Mouse (Mus musculus) hindbrain, embryonic 10.5 days (tissue): ENCODE data around the gene BC028528. TPM values are rescaled to one million over a fixed set of nuclear protein-coding genes. Genes with fewer than 3 reads are reported as not detected.

ENCODE experiments used
- DNase-seq: peaks from one replicate; pipeline ENCODE4 v3.0.0-alpha.2; 2017; ENCODE audit warnings: low spot score
- H3K27ac ChIP-seq: fragments of 300-500 bp; sonication (generic); 2 replicates; pipeline ENCODE4 v1.5.1; 2016; ENCODE audit warnings: mild to moderate bottlenecking, moderate library complexity
- H3K27me3 ChIP-seq: fragments of 300-500 bp; sonication (generic); 2 replicates; pipeline ENCODE4 v1.6.1; 2016; ENCODE audit warnings: mild to moderate bottlenecking; ENCODE audit not compliant: poor library complexity, insufficient read depth, severe bottlenecking
- H3K36me3 ChIP-seq: fragments of 300-500 bp; sonication (generic); 2 replicates; pipeline ENCODE4 v1.6.1; 2016; ENCODE audit warnings: mild to moderate bottlenecking, moderate library complexity
- H3K4me1 ChIP-seq: fragments of 300-500 bp; sonication (generic); replicated peaks from 2 replicates; pipeline ENCODE4 v1.6.1; 2016; ENCODE audit warnings: mild to moderate bottlenecking
- H3K4me3 ChIP-seq: fragments of 300-500 bp; sonication (generic); 2 replicates; pipeline ENCODE4 v1.5.1; 2016; ENCODE audit warnings: mild to moderate bottlenecking, moderate library complexity
- H3K9me3 ChIP-seq: fragments of 300-500 bp; sonication (generic); 2 replicates; pipeline ENCODE4 v1.6.1; 2016; ENCODE audit warnings: mild to moderate bottlenecking, moderate library complexity
- WGBS: fragments of 180-500 bp; shearing (Covaris S2); methylation state at CpG from one replicate; pipeline ENCODE4 v1.1.7; 2016; 5-methylcytosine and 5-hydroxymethylcytosine counted together
- polyA plus RNA-seq: library from polyadenylated mRNA; unstranded; fragments of >200 nt; fragmentation: Nextera tagmentation; extraction: Ambion mirVana; gene quantifications from 2 replicates; pipeline ENCODE4 v1.2.1, GENCODE M21; 2016

Gene BC028528
- polyA plus RNA-seq, 1 experiment from 2014 or later = 12.3 TPM

DNA sequence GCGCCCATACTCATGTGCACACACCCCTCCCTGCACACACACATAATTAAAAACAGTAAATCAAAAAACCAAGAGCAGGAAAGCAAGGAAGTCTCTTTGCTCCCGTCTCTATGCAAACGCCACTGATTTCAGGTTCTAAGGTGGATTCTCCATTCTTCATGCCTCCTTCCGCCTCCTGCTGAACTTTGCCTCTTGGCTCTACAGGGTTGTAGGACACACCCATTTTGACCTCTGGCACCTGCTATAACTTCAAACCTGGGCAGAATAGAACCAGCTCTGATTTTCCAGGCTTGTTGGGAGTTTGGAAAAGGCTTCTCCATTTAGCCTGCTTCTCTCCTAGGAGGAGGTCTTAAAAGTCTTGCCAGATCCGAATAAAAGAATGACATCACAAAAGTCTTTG, 7.4 kb downstream of the BC028528 start:
- no peaks in the 10 kb centered on the region for H3K36me3 ChIP-seq
- H3K4me1 ChIP-seq = peaks cover 22% of the 10 kb centered on the region
- WGBS = 86% methylated on average over 5 of the region's 5 CpGs
- no peak overlapping the region for H3K27ac ChIP-seq
- H3K9me3 ChIP-seq = no peaks in the 10 kb centered on the region
- peaks cover 3% of the 10 kb centered on the region; the same call in 1 of the 2 replicates for H3K27me3 ChIP-seq
- no peak for DNase-seq
- H3K4me3 ChIP-seq = no peak overlapping the region

DNA sequence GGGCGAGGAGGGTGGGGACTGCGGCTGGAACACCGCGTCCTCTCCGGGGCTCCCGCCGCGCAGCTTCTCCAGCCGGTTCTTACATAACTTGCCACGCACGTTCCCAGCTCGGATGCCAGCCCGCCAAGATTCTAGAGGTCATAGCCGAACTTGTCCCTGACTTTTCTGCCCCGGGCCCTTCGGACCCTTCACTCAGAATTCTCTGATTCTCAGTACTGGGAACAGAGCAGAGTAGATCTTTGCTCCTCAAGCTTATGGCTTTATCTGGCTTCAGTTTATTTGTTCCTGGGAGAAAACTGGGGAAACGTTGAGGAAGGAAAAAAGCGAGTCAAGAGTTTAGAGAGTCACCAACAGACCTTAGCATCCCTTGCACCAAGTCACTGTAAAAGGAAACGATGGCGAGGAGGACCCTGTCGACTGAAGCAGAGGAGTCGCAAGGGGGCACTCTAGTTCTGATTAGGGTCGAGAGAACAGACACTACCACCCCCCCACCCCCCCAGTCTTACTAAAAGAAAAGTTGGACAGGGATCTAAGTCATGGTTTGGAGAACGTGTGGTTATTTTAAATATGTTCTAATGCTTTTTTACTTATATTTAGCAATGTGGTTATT, 8.9 kb downstream of the BC028528 start:
- H3K27me3 ChIP-seq = peaks cover 3% of the 10 kb centered on the region; the same call in 1 of the 2 replicates
- WGBS = 2% methylated on average over 24 of the region's 24 CpGs

DNA sequence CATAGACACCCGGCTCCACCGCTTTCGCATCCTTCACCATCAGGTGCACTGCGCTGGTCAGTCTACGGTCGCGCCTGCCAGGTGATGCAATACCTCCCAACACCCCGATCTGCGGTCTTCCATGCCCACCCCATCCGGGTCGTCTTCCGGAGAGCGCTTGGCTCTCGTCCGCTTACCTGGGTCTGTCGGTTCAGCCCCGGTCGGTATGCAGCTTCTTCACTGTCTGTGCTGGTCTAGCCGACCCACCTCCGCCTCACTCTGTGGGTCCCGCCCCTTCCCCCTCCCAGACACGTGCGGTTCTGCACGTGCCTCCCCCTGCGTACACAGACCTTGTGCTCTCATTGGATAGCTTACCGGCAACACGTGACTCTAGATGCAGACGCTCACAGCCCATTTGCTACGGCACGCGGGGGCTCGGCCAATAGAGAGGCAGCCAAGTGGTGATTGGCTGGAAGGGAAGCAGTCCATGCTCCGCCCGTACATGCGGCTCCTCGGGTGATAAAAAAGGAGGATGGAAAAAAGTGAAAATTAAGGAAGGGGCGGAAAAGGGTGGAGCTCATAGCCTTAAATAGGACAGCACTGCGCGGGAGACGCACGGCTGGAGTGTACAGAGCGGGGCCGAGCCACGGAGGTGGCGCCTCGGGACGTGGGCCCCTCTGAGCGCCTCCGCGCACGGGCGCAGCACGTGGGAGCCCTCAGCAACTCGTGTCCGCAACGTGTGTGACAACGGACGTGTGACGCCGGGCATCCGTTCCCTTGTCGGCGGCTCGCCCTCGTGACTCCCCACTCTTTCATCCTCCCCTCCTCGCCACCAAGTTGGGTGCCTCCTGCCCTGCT, 9.6 kb downstream of the BC028528 start, which contains the start of gene Ciart:
Gene Ciart, minus strand, starts transcription at position 273 of the 837 bp plus-strand sequence.
- Histone ChIP-seq H3K36me3 (no peaks in the 10 kb centered on the region), H3K27ac (peak within 1 kb of the TSS; percentile 81), H3K4me1 (peaks cover 22% of the 10 kb centered on the region), H3K9me3 (no peaks in the 10 kb centered on the region), H3K27me3 (peaks cover 3% of the 10 kb centered on the region; the same call in 1 of the 2 replicates), H3K4me3 (peak within 1 kb of the TSS; percentile 67)
- peak; percentile 96 for DNase-seq
- WGBS = 1% methylated on average over 66 of the region's 66 CpGs

More for the DNA sequence above, 8.9 kb downstream of the BC028528 start:
- Histone ChIP-seq H3K36me3 (no peaks in the 10 kb centered on the region), H3K4me3 (peak overlapping the region; percentile 67), H3K9me3 (no peaks in the 10 kb centered on the region), H3K27ac (peak overlapping the region; percentile 81), H3K4me1 (peaks cover 22% of the 10 kb centered on the region)
- peak; percentile 61 for DNase-seq

DNA sequence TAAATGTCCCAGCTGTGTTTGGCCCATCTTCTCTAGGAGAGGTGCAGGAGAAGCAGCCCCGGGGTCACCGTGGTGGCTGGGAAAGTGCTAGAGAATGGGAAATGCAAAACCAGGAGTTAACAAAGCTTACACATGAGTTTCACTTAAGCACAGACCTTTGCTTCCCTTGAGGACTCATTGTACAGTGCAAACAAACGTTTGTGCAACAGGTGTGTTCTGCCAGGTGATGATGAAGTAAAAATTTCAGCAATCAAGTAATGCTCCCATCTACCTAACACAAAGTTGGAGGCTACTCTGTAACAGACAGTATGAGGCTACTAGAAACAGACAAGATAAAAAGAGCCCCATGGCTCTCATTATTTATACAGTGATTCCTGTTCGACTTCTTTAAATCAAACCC, 12.7 kb downstream of the BC028528 start:
- WGBS = 91% methylated on average over 4 of the region's 4 CpGs
- H3K27me3 ChIP-seq = peaks cover 3% of the 10 kb centered on the region; the same call in 1 of the 2 replicates
- H3K9me3 ChIP-seq = no peaks in the 10 kb centered on the region
- H3K4me3 ChIP-seq = no peak overlapping the region
- peaks cover 22% of the 10 kb centered on the region for H3K4me1 ChIP-seq
- no peak overlapping the region for H3K27ac ChIP-seq
- DNase-seq = no peak
- H3K36me3 ChIP-seq = no peaks in the 10 kb centered on the region

DNA sequence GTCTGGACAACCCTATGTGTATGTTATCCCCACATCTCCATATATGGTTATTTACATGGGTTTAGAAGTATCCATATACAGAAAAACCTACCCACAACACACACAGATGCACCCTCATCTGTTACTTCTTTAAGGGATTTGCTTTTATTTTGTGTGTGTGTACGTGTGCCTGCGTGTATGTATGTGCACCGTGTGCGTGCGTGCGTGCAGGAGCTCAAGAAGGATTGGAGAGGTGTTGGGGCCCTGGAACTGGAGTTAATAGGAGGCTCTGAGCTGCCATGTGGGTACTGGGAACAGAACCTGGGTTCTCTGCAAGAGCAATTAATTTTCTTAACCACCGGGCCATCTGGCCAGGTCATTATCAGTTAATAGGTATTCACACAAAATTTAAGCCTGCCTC, 19.8 kb downstream of the BC028528 start:
- Histone ChIP-seq H3K27ac (peak overlapping the region; percentile 62; the same call in 1 of the 2 replicates), H3K27me3 (no peaks in the 10 kb centered on the region), H3K4me1 (peaks cover 21% of the 10 kb centered on the region), H3K9me3 (no peaks in the 10 kb centered on the region), H3K4me3 (peak overlapping the region; percentile 80), H3K36me3 (peaks cover 32% of the 10 kb centered on the region)
- WGBS = 75% methylated on average over 7 of the region's 7 CpGs
- no peak for DNase-seq

DNA sequence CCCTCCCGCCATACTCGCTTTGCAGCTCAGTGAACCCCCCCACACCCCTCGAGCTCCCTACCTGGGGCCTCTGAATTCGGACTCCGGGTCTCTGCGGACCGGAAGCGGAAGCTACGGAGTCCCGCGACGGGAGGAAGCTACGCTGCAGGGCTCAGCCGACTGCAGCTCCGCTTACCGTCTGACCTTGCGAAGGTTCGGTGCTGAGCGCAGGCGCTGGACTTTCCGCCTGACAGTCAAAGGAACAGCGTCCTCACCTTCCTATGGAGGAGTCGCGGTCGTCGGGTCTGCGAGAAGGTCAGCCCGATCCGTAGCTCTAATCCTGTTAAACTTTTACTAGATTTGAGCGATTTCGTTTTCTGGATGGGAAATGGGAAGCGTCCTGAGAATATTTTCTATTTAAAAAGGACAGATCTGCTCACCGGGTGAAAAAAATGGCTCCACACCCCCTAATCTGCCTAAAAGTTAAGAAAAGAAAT, 20.4 kb downstream of the BC028528 start, which contains the start of gene Mrps21:
Gene Mrps21, minus strand, starts transcription at position 128 of the 476 bp plus-strand sequence.
- peaks cover 39% of the 10 kb centered on the region for H3K36me3 ChIP-seq
- no peaks in the 10 kb centered on the region for H3K27me3 ChIP-seq
- H3K27ac ChIP-seq = peak within 1 kb of the TSS; percentile 89
- peak; percentile 90 for DNase-seq
- peaks cover 21% of the 10 kb centered on the region for H3K4me1 ChIP-seq
- H3K9me3 ChIP-seq = no peaks in the 10 kb centered on the region
- H3K4me3 ChIP-seq = peak within 1 kb of the TSS; percentile 80
- under 1% methylated on average over 33 of the region's 33 CpGs for WGBS

DNA sequence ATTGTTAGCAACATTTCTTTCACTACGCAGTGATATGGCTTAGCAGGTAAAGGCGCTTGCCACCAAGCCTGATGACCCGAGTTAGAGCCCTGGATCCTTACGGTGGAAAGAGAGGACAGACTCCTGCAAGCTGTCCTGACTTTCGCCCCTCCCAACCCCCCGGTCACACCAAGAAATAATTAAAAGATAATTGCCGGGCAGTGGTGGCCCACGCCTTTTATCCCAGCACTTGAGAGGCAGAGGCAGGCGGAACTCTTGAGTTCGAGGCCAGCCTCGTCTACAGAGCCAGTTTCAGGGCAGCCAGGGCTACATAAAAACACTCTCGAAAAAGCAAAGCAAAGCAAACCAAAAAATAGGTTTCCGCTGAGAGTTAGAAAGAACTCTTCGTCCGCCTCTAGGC, 20.8 kb downstream of the BC028528 start:
- 9% methylated on average over 15 of the region's 15 CpGs for WGBS
- H3K9me3 ChIP-seq = no peaks in the 10 kb centered on the region
- H3K27me3 ChIP-seq = no peaks in the 10 kb centered on the region
- H3K4me3 ChIP-seq = peak overlapping the region; percentile 80
- peak overlapping the region; percentile 89 for H3K27ac ChIP-seq
- H3K36me3 ChIP-seq = peaks cover 43% of the 10 kb centered on the region
- DNase-seq = no peak
- H3K4me1 ChIP-seq = peaks cover 21% of the 10 kb centered on the region

DNA sequence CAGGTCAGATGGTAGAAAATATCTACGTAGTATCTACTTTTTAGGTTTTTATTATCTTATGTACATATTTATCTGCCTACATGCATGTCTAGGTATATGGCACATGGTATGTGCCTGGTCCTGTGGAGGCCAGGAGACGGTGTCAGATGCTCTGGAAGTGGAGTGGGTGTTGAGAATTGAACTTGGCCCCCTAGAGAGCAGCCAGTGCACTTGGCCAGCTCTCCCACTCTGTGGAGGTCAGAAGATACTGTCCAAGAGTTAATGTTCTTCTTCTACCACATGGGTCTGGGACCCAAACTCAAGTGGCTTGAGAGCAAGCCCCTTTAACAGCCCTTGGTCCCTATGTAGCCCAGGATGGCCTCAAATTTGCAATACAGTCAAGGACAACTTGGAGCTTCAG, 24.4 kb downstream of the BC028528 start:
- DNase-seq = no peak
- Histone ChIP-seq H3K27ac (no peak overlapping the region), H3K4me3 (no peak overlapping the region), H3K4me1 (peaks cover 20% of the 10 kb centered on the region), H3K9me3 (no peaks in the 10 kb centered on the region), H3K36me3 (peaks cover 74% of the 10 kb centered on the region), H3K27me3 (no peaks in the 10 kb centered on the region)
- WGBS = 98% methylated on average over 2 of the region's 2 CpGs

DNA sequence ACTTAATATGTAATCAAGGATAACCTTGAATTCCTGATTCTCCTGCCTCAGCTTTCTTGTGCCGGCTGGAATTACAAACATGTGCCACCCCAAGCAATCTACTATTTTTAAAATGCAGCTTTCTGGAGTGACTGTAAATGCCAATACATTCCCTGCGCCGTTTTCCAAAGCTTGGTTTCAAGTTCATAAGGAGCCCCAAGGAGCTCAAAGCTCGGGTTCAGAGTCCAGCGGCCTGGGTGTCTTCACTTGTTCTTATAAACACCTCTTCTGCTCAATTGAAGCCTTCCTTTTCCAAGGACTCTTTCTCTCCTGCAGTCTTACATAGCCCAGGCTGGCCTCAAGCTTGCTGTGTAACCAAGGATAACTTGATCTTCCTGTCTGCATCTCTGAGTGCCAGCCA, 25.7 kb downstream of the BC028528 start:
- DNase-seq = no peak
- peaks cover 12% of the 10 kb centered on the region for H3K4me1 ChIP-seq
- H3K36me3 ChIP-seq = peaks cover 86% of the 10 kb centered on the region
- no peaks in the 10 kb centered on the region for H3K9me3 ChIP-seq
- H3K27me3 ChIP-seq = no peaks in the 10 kb centered on the region
- H3K4me3 ChIP-seq = no peak overlapping the region
- 92% methylated on average over 5 of the region's 5 CpGs for WGBS
- H3K27ac ChIP-seq = no peak overlapping the region

DNA sequence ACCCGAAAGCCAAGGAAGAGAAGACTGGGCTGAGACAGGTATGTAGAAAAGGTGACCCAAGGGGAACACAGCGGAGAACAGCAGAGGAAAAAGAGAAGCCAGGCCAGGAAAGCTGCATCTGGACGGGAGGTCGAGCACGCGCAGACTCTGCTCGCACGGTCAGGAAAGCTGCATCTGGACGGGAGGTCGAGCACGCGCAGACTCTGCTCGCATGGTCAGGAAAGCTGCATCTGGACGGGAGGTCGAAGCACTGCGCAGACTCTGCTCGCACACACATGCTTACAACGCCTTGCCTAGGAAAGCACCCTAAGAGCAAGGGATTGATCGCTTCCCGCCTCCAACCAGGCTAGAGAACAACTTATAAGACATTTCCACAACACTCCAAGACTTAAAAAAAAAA, 26.2 kb downstream of the BC028528 start:
- 92% methylated on average over 20 of the region's 20 CpGs for WGBS
- peaks cover 86% of the 10 kb centered on the region for H3K36me3 ChIP-seq
- no peak overlapping the region for H3K4me3 ChIP-seq
- H3K27ac ChIP-seq = no peak overlapping the region
- H3K27me3 ChIP-seq = no peaks in the 10 kb centered on the region
- DNase-seq = no peak
- no peaks in the 10 kb centered on the region for H3K9me3 ChIP-seq
- peaks cover 7% of the 10 kb centered on the region for H3K4me1 ChIP-seq

DNA sequence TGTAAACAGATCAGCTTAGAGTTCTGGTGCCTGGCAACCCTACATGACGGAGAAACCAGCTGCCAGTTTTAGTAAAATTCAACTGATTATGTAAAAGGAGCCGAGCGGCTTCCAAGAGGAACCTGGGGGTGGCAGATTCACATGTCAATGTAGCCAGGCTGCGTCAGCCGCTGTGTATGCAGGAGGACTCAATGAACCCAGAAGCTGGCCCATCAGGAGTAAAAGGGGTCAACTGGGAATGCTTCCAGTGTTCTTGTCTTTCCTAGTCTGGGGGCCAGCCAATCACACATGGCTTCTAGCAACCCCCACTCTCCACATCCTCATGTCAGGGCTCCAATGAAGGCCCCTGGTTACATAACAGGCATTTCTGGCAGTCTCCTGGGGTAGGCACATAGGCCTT, 26.8 kb downstream of the BC028528 start:
- 95% methylated on average over 5 of the region's 5 CpGs for WGBS
- Histone ChIP-seq H3K27ac (no peak overlapping the region), H3K4me3 (no peak overlapping the region), H3K9me3 (no peaks in the 10 kb centered on the region), H3K27me3 (no peaks in the 10 kb centered on the region), H3K4me1 (peaks cover 2% of the 10 kb centered on the region), H3K36me3 (peaks cover 82% of the 10 kb centered on the region)
- DNase-seq = no peak

DNA sequence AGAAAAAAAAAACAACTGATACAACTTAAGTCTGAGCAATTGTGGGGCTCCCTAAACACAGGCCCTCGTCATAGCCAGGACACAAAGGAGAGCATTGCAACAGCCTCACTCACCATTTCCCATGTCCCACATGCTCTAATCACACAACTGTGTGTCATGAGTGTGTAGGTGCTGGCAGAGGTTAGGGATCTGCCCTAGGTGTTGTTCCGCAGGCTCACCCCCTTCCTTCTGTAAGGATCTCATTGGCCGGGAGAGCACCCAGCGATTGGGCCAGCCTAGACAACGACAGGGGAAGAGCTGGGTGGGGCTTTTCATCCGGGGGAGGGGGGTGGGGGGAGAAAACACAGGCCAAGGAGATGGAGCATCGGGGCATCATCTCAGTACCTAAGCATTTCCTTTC, 28.2 kb downstream of the BC028528 start:
- H3K36me3 ChIP-seq = peaks cover 69% of the 10 kb centered on the region
- no peaks in the 10 kb centered on the region for H3K4me1 ChIP-seq
- no peaks in the 10 kb centered on the region for H3K27me3 ChIP-seq
- no peaks in the 10 kb centered on the region for H3K9me3 ChIP-seq
- no peak overlapping the region for H3K27ac ChIP-seq
- no peak for DNase-seq
- WGBS = 81% methylated on average over 7 of the region's 7 CpGs
- no peak overlapping the region for H3K4me3 ChIP-seq

DNA sequence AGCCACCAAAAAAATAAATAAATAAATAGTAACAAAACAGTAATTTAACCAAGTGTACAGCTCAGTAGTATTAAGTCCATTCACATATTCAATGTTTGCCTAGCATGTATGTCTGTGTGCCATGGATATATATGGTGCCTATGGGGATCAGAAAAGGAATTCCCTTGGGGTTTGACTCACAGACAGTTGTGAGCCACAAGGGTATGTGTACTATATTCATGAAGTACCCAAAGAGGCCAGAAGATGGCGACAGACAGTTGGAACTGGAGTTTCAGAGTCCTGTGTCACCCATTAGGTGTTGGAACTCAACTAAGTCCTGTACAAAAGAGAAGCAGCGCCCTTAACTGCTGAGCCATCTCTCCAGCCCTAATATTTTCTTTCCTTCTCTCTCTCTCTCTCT, 30.0 kb downstream of the BC028528 start:
- 39% methylated on average over 2 of the region's 2 CpGs for WGBS
- no peak overlapping the region for H3K27ac ChIP-seq
- H3K27me3 ChIP-seq = no peaks in the 10 kb centered on the region
- no peaks in the 10 kb centered on the region for H3K9me3 ChIP-seq
- H3K4me3 ChIP-seq = no peak overlapping the region
- H3K36me3 ChIP-seq = peaks cover 51% of the 10 kb centered on the region
- DNase-seq = peak; percentile 50
- no peaks in the 10 kb centered on the region for H3K4me1 ChIP-seq
